Mouse (Mus musculus): ENCODE results near the gene Cntn5. TPM values are rescaled to one million over a fixed set of nuclear protein-coding genes. Genes with fewer than 3 reads are reported as not detected.

The Cntn5 gene
- polyA plus RNA-seq, 1 experiment from 2014 or later, result 0.41 TPM

DNA sequence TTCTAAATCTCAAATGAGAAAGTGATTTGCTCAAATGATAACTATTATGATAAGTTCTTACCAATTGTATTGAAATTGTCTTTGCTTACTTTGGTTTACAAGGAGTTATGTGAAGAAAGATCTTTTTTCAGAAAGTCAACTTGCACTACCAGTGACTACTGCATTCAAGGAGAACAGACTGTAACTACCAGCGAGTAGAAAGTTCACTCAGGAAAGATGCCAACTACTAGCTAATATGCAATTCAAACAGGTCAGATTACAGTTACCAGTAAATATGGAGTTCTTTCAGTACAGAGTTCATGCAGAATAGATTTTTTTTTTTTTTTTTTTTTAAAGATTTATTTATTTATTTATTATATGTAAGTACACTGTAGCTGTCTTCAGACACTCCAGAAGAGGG, 795.4 kb downstream of the Cntn5 start:
- Histone ChIP-seq H3K27ac (ENCODE audit: low read length) (no peak overlapping the region), H3K4me1 (ENCODE audit: control insufficient read depth, insufficient read depth, low read length) (no peaks in the 10 kb centered on the region), H3K4me2 (ENCODE audit: low read depth, low read length) (no peak overlapping the region), H3K27me3 (ENCODE audit: control insufficient read depth, insufficient read depth, low read length) (no peaks in the 10 kb centered on the region), H3K36me3 (ENCODE audit: control insufficient read depth, insufficient read depth, low read length) (no peaks in the 10 kb centered on the region), H3K9me3 (replicated peaks; ENCODE audit: control insufficient read depth, low read length) (no peaks in the 10 kb centered on the region), H3K4me3 (replicated peaks; ENCODE audit: low read length) (no peak overlapping the region), H3K9ac (ENCODE audit: low read length) (no peak overlapping the region)
- no peak for ATAC-seq (ENCODE audit: insufficient read depth, low FRiP score)
- WGBS, result 87% methylated on average over 1 of the region's 1 CpGs

DNA sequence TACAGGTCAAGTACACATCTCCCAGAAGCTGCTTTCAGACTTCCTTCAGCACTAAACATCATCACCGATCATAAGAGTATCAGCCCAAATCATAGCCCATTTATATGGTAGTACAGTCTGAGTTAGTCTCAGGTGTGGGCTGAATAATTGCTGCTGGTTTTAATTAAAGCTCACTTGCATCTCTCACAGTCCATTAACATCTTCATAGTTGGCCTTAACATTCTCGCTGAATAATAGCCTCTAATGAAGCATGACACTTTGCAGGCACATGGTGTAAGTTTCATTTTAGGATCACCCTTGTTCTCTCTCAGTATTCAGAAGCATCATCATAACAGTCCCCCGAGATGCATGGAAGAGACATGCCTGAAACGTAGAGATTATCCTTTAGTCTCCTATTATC, 796.7 kb downstream of the Cntn5 start:
- no peak overlapping the region for H3K9ac ChIP-seq (ENCODE audit: low read length)
- ATAC-seq (ENCODE audit: insufficient read depth, low FRiP score), result no peak
- H3K27me3 ChIP-seq (ENCODE audit: control insufficient read depth, insufficient read depth, low read length), result no peaks in the 10 kb centered on the region
- no peaks in the 10 kb centered on the region for H3K4me1 ChIP-seq (ENCODE audit: control insufficient read depth, insufficient read depth, low read length)
- H3K9me3 ChIP-seq (replicated peaks; ENCODE audit: control insufficient read depth, low read length), result no peaks in the 10 kb centered on the region
- H3K27ac ChIP-seq (ENCODE audit: low read length), result no peak overlapping the region
- 85% methylated on average over 4 of the region's 4 CpGs for WGBS
- no peaks in the 10 kb centered on the region for H3K36me3 ChIP-seq (ENCODE audit: control insufficient read depth, insufficient read depth, low read length)
- no peak overlapping the region for H3K4me3 ChIP-seq (replicated peaks; ENCODE audit: low read length)
- no peak overlapping the region for H3K4me2 ChIP-seq (ENCODE audit: low read depth, low read length)

GRCm38 (mm10) chr9:10101812-10102440, 802.6 kb downstream of the Cntn5 start:
- no peak for ATAC-seq (ENCODE audit: insufficient read depth, low FRiP score)
- no peaks in the 10 kb centered on the region for H3K27me3 ChIP-seq (ENCODE audit: control insufficient read depth, insufficient read depth, low read length)
- H3K9ac ChIP-seq (ENCODE audit: low read length), result no peak overlapping the region
- H3K27ac ChIP-seq (ENCODE audit: low read length), result no peak overlapping the region
- H3K4me1 ChIP-seq (ENCODE audit: control insufficient read depth, insufficient read depth, low read length), result no peaks in the 10 kb centered on the region
- no peaks in the 10 kb centered on the region for H3K9me3 ChIP-seq (replicated peaks; ENCODE audit: control insufficient read depth, low read length)
- WGBS, result 23% methylated on average over 5 of the region's 5 CpGs
- no peak overlapping the region for H3K4me3 ChIP-seq (replicated peaks; ENCODE audit: low read length)
- no peaks in the 10 kb centered on the region for H3K36me3 ChIP-seq (ENCODE audit: control insufficient read depth, insufficient read depth, low read length)
- H3K4me2 ChIP-seq (ENCODE audit: low read depth, low read length), result no peak overlapping the region

DNA sequence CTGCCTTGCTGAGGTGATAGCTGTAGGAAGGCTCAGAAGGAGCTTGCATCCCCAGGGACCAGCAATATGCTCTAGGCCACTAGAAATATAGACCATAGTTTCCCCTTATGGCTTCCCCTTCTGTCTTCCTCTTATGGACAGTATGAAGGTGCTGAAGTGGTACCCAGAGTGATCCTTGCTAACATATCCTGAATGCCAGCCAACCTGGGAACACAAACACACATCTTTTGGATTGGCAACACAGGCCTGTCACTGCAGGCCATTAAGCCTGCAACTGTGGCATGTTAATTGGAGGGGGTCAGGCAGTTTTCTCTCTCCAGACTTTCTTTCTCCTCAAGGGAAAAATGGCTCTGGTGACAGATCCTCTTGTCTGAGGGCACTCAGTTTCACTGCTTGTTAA, 828.3 kb downstream of the Cntn5 start:
- Histone ChIP-seq H3K9ac (ENCODE audit: low read length) (no peak overlapping the region), H3K4me2 (ENCODE audit: low read depth, low read length) (no peak overlapping the region), H3K27me3 (ENCODE audit: control insufficient read depth, insufficient read depth, low read length) (no peaks in the 10 kb centered on the region), H3K9me3 (replicated peaks; ENCODE audit: control insufficient read depth, low read length) (no peaks in the 10 kb centered on the region), H3K4me1 (ENCODE audit: control insufficient read depth, insufficient read depth, low read length) (no peaks in the 10 kb centered on the region), H3K27ac (ENCODE audit: low read length) (no peak overlapping the region), H3K36me3 (ENCODE audit: control insufficient read depth, insufficient read depth, low read length) (no peaks in the 10 kb centered on the region), H3K4me3 (replicated peaks; ENCODE audit: low read length) (no peak overlapping the region)
- ATAC-seq (ENCODE audit: insufficient read depth, low FRiP score), result no peak

- ATAC-seq (ENCODE audit: insufficient read depth, low FRiP score), result no peak
- Histone ChIP-seq H3K4me3 (replicated peaks; ENCODE audit: low read length) (no peak overlapping the region), H3K36me3 (ENCODE audit: control insufficient read depth, insufficient read depth, low read length) (no peaks in the 10 kb centered on the region), H3K4me2 (ENCODE audit: low read depth, low read length) (no peak overlapping the region), H3K27me3 (ENCODE audit: control insufficient read depth, insufficient read depth, low read length) (no peaks in the 10 kb centered on the region), H3K4me1 (ENCODE audit: control insufficient read depth, insufficient read depth, low read length) (no peaks in the 10 kb centered on the region), H3K9ac (ENCODE audit: low read length) (no peak overlapping the region), H3K27ac (ENCODE audit: low read length) (no peak overlapping the region), H3K9me3 (replicated peaks; ENCODE audit: control insufficient read depth, low read length) (no peaks in the 10 kb centered on the region)
- 70% methylated on average over 4 of the region's 4 CpGs for whole genome bisulfite sequencing
Observed at GRCm38 (mm10) chr9:10073401-10073800, 831.2 kb downstream of the Cntn5 start.

GRCm38 (mm10) chr9:10072860-10073259, 831.7 kb downstream of the Cntn5 start:
- Histone ChIP-seq H3K9me3 (replicated peaks; ENCODE audit: control insufficient read depth, low read length) (no peaks in the 10 kb centered on the region), H3K4me3 (replicated peaks; ENCODE audit: low read length) (no peak overlapping the region), H3K27me3 (ENCODE audit: control insufficient read depth, insufficient read depth, low read length) (no peaks in the 10 kb centered on the region), H3K4me2 (ENCODE audit: low read depth, low read length) (no peak overlapping the region), H3K36me3 (ENCODE audit: control insufficient read depth, insufficient read depth, low read length) (no peaks in the 10 kb centered on the region), H3K9ac (ENCODE audit: low read length) (no peak overlapping the region), H3K4me1 (ENCODE audit: control insufficient read depth, insufficient read depth, low read length) (no peaks in the 10 kb centered on the region), H3K27ac (ENCODE audit: low read length) (no peak overlapping the region)
- ATAC-seq (ENCODE audit: insufficient read depth, low FRiP score), result no peak
- WGBS, result 54% methylated on average over 5 of the region's 5 CpGs

DNA sequence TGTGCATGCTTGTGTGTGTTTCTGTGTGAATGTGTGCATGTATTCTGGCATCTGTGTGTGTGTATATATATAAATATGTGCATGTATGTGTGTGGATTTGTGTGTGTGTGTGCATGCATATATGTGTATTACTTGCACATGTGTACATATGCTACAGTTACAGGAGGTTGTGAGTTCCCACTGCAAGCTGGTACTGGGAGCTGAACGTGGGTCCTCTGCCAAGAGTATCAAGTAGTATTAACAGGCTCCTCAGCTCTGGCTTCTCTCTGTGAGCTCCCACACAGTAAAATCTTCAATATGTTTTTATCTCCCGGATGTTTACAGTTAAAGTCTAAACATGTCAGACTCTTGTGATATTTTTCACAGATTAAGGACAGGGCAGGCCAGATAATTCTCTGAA, 833.3 kb downstream of the Cntn5 start:
- no peak overlapping the region for H3K27ac ChIP-seq (ENCODE audit: low read length)
- no peak overlapping the region for H3K4me3 ChIP-seq (replicated peaks; ENCODE audit: low read length)
- no peak overlapping the region for H3K4me2 ChIP-seq (ENCODE audit: low read depth, low read length)
- no peaks in the 10 kb centered on the region for H3K4me1 ChIP-seq (ENCODE audit: control insufficient read depth, insufficient read depth, low read length)
- H3K27me3 ChIP-seq (ENCODE audit: control insufficient read depth, insufficient read depth, low read length), result no peaks in the 10 kb centered on the region
- no peaks in the 10 kb centered on the region for H3K36me3 ChIP-seq (ENCODE audit: control insufficient read depth, insufficient read depth, low read length)
- ATAC-seq (ENCODE audit: insufficient read depth, low FRiP score), result no peak
- no peak overlapping the region for H3K9ac ChIP-seq (ENCODE audit: low read length)
- WGBS, result 37% methylated on average over 2 of the region's 2 CpGs
- no peaks in the 10 kb centered on the region for H3K9me3 ChIP-seq (replicated peaks; ENCODE audit: control insufficient read depth, low read length)

- no peak overlapping the region for H3K9ac ChIP-seq (ENCODE audit: low read length)
- H3K9me3 ChIP-seq (replicated peaks; ENCODE audit: control insufficient read depth, low read length), result no peaks in the 10 kb centered on the region
- H3K4me1 ChIP-seq (ENCODE audit: control insufficient read depth, insufficient read depth, low read length), result no peaks in the 10 kb centered on the region
- no peaks in the 10 kb centered on the region for H3K36me3 ChIP-seq (ENCODE audit: control insufficient read depth, insufficient read depth, low read length)
- H3K27me3 ChIP-seq (ENCODE audit: control insufficient read depth, insufficient read depth, low read length), result no peaks in the 10 kb centered on the region
- H3K4me2 ChIP-seq (ENCODE audit: low read depth, low read length), result no peak overlapping the region
- WGBS, result 83% methylated on average over 4 of the region's 4 CpGs
- H3K4me3 ChIP-seq (replicated peaks; ENCODE audit: low read length), result no peak overlapping the region
- ATAC-seq (ENCODE audit: insufficient read depth, low FRiP score), result no peak
- no peak overlapping the region for H3K27ac ChIP-seq (ENCODE audit: low read length)
Observed at GRCm38 (mm10) chr9:10044969-10045789, 859.4 kb downstream of the Cntn5 start.

DNA sequence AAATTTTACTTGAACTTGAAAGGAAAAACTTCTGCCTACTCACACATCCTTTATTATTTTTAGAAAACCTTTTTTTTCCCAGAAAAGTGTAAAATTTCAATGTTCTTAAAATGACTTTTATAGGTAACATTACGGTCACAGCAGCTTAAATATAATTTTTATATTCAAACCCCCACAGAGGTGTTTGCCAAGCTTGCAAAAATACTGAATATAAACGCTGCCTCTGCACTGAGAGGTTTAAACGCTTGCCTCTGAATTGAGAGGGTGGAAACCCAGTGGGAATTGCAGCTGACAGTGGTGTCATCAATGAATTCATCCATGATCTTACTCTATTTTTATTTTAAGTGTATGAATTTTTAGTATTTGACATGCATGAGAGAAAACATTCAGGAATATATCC, 861.6 kb downstream of the Cntn5 start:
- Histone ChIP-seq H3K27me3 (ENCODE audit: control insufficient read depth, insufficient read depth, low read length) (no peaks in the 10 kb centered on the region), H3K4me1 (ENCODE audit: control insufficient read depth, insufficient read depth, low read length) (no peaks in the 10 kb centered on the region), H3K27ac (ENCODE audit: low read length) (no peak overlapping the region), H3K9ac (ENCODE audit: low read length) (no peak overlapping the region), H3K4me2 (ENCODE audit: low read depth, low read length) (no peak overlapping the region), H3K4me3 (replicated peaks; ENCODE audit: low read length) (no peak overlapping the region), H3K36me3 (ENCODE audit: control insufficient read depth, insufficient read depth, low read length) (no peaks in the 10 kb centered on the region), H3K9me3 (replicated peaks; ENCODE audit: control insufficient read depth, low read length) (no peaks in the 10 kb centered on the region)
- no peak for ATAC-seq (ENCODE audit: insufficient read depth, low FRiP score)
- WGBS, result 72% methylated on average over 3 of the region's 3 CpGs

All from stomach, embryonic 16.5 days (tissue).